Mouse (Mus musculus) CD8-positive naive resting alpha-beta T cell, adult 2 months (primary cell): ENCODE measurements around the gene Ppm1h.
"Not testable (repeated sequence)": the region's sequence is repeated elsewhere in the genome, so short reads cannot be mapped to it uniquely, and the experiment has no call there.

Experiments used
- DNase-seq, 2 experiments: peaks; one replicate each; pipeline ENCODE4 v3.0.0; 2022; ENCODE audit warnings: low read depth in 2 of 2, low spot score in 2 of 2

Gene Ppm1h

GRCm38 (mm10) chr10:122922226-122922625, 243.7 kb downstream of the Ppm1h start:
- no peak for DNase-seq

GRCm38 (mm10) chr10:122924571-122924970, 246.0 kb downstream of the Ppm1h start:
- DNase-seq = not testable (repeated sequence)

- DNase-seq = no peak
These were observed 247.7 kb downstream of the Ppm1h start for GRCm38 (mm10) chr10:122926275-122926674.

GRCm38 (mm10) chr10:122930520-122930919, 252.0 kb downstream of the Ppm1h start:
- no peak for DNase-seq

- DNase-seq = no peak
These were observed 252.8 kb downstream of the Ppm1h start for GRCm38 (mm10) chr10:122931193-122931832.

- no peak for DNase-seq
These were observed 253.4 kb downstream of the Ppm1h start for GRCm38 (mm10) chr10:122931851-122932550.

GRCm38 (mm10) chr10:122933053-122933838, 254.7 kb downstream of the Ppm1h start:
- no peak for DNase-seq

GRCm38 (mm10) chr10:122935406-122935805, 256.8 kb downstream of the Ppm1h start:
- DNase-seq = not testable (repeated sequence)

- DNase-seq = not testable (repeated sequence)
These were observed 258.8 kb downstream of the Ppm1h start for GRCm38 (mm10) chr10:122937380-122937779.

- no peak for DNase-seq
These were observed 261.0 kb downstream of the Ppm1h start for GRCm38 (mm10) chr10:122939546-122939945.

- no peak for DNase-seq
These were observed 264.2 kb downstream of the Ppm1h start for GRCm38 (mm10) chr10:122942771-122943170.

GRCm38 (mm10) chr10:122943824-122944223, 265.3 kb downstream of the Ppm1h start:
- DNase-seq = no peak

GRCm38 (mm10) chr10:122944888-122945287, 266.3 kb downstream of the Ppm1h start:
- DNase-seq = no peak

GRCm38 (mm10) chr10:122950966-122951365, 272.4 kb downstream of the Ppm1h start:
- no peak for DNase-seq

GRCm38 (mm10) chr10:122953576-122953975, 275.0 kb downstream of the Ppm1h start:
- DNase-seq = no peak

GRCm38 (mm10) chr10:122957918-122958317, 279.4 kb downstream of the Ppm1h start:
- no peak for DNase-seq

- DNase-seq = no peak
These were observed 280.1 kb downstream of the Ppm1h start for GRCm38 (mm10) chr10:122958699-122959098.

GRCm38 (mm10) chr10:122960216-122960615, 281.7 kb downstream of the Ppm1h start:
- no peak for DNase-seq

- no peak for DNase-seq
These were observed 282.2 kb downstream of the Ppm1h start for GRCm38 (mm10) chr10:122960738-122961137.

GRCm38 (mm10) chr10:122961494-122961893, 282.9 kb downstream of the Ppm1h start:
- no peak for DNase-seq

GRCm38 (mm10) chr10:122962651-122963050, 284.1 kb downstream of the Ppm1h start:
- DNase-seq = no peak
